Mouse (Mus musculus): ENCODE data around the gene Gjb3. TPM values are rescaled to one million over a fixed set of nuclear protein-coding genes. Genes with fewer than 3 reads are reported as not detected.

The Gjb3 gene
- total and polyA plus RNA-seq, 3 experiments: not detected

DNA sequence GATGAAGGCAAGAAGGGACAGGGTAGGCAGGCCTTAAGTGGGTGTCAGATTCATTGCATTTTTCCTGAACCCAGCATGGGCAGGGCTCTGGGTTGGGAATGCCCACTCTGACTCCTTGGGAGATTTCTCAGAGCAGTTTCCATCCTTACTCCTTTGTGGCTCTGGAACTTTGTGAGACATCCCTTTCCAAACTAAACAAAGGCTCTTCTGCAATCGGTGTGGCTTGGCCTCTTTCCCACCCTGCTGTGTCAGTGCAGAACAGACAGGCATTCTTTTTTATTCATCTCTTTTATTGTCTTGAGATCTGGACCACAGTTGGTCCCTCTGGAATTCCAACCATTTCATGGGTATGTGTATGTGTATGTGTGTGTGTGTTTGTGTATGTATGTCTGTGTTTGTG, 21.9 kb upstream of the Gjb3 start:
- Histone ChIP-seq H3K9ac (ENCODE audit: insufficient read depth, low read depth) (no peak overlapping the region), H3K27ac (ENCODE audit: insufficient read depth, low read depth) (no peak overlapping the region), H3K79me2 (replicated peaks; ENCODE audit: control insufficient read depth, extremely low read depth, insufficient read depth, poor library complexity, severe bottlenecking) (no peaks in the 10 kb centered on the region), H3K4me1 (ENCODE audit: control insufficient read depth in 1 of 2, insufficient read depth in 2 of 2) (no peaks in the 10 kb centered on the region), H3K4me2 (ENCODE audit: insufficient read depth, low read depth, poor library complexity, severe bottlenecking) (no peak overlapping the region), H3K9me3 (replicated peaks; ENCODE audit: low read length) (peaks cover 7% of the 10 kb centered on the region), H3K27me3 (replicated peaks) (no peaks in the 10 kb centered on the region), H3K36me3 (replicated peaks in 1 of 2; ENCODE audit: control insufficient read depth in 1 of 2, insufficient read depth in 1 of 2, low read length in 1 of 2) (no peaks in the 10 kb centered on the region), H3K4me3 (replicated peaks in 1 of 3; ENCODE audit: low read depth in 2 of 3, low read length in 2 of 3, poor library complexity in 1 of 3) (no peak overlapping the region)
- DNase-seq (ENCODE audit: extremely low read depth): no peak
- dilution Hi-C loops (cut with MboI; ENCODE audit: extremely low pct_ligation_motif_present, extremely low pct_unique_long_range_greater_than_20kb, low sequenced_read_pairs) (no loop called here), in situ Hi-C loops (cut with MboI; ENCODE audit: low pct_ligation_motif_present, low pct_unique_long_range_greater_than_20kb, low sequenced_read_pairs) (loop anchor here (25.0 kb wide), 1 partner anchor 1185 kb away; no protein-coding TSS in a partner anchor)
- TF ChIP-seq POLR2A (IDR thresholded peaks at IDR 0.05; ENCODE audit: low read depth, low read length) (no peak), IRF4 (IDR thresholded peaks at IDR 0.05; ENCODE audit: low read depth, low read length) (no peak), MAZ (IDR thresholded peaks at IDR 0.05; ENCODE audit: low read depth, low read length) (no peak), MAX (IDR thresholded peaks at IDR 0.05; ENCODE audit: low read length) (no peak), MAFK (IDR thresholded peaks at IDR 0.05; ENCODE audit: insufficient replicate concordance, low read length) (no peak), KAT2A (IDR thresholded peaks at IDR 0.05; ENCODE audit: insufficient replicate concordance, low read length) (no peak), NRF1 (IDR thresholded peaks at IDR 0.05; ENCODE audit: low read depth, low read length) (no peak), CTCF (conservative IDR thresholded peaks at IDR 0.05 in 1 of 2, IDR thresholded peaks at IDR 0.05 in 1 of 2; ENCODE audit: low read depth in 2 of 2, low read length in 2 of 2) (no peak), CHD1 (IDR thresholded peaks at IDR 0.05; ENCODE audit: low read depth, low read length) (no peak), ETS1 (conservative IDR thresholded peaks at IDR 0.05; ENCODE audit: low read depth, low read length) (no peak), EP300 (IDR thresholded peaks at IDR 0.05; ENCODE audit: low read length) (no peak), MXI1 (IDR thresholded peaks at IDR 0.05; ENCODE audit: low read depth, low read length) (no peak), USF1 (IDR thresholded peaks at IDR 0.05; ENCODE audit: low read depth, low read length) (no peak), HCFC1 (IDR thresholded peaks at IDR 0.05; ENCODE audit: low read depth, low read length) (no peak), MEF2A (IDR thresholded peaks at IDR 0.05; ENCODE audit: borderline replicate concordance, low read depth, low read length) (no peak), NELFE (IDR thresholded peaks at IDR 0.05; ENCODE audit: low read depth, low read length) (no peak), ZMIZ1 (IDR thresholded peaks at IDR 0.05; ENCODE audit: low read depth, low read length) (no peak)

DNA sequence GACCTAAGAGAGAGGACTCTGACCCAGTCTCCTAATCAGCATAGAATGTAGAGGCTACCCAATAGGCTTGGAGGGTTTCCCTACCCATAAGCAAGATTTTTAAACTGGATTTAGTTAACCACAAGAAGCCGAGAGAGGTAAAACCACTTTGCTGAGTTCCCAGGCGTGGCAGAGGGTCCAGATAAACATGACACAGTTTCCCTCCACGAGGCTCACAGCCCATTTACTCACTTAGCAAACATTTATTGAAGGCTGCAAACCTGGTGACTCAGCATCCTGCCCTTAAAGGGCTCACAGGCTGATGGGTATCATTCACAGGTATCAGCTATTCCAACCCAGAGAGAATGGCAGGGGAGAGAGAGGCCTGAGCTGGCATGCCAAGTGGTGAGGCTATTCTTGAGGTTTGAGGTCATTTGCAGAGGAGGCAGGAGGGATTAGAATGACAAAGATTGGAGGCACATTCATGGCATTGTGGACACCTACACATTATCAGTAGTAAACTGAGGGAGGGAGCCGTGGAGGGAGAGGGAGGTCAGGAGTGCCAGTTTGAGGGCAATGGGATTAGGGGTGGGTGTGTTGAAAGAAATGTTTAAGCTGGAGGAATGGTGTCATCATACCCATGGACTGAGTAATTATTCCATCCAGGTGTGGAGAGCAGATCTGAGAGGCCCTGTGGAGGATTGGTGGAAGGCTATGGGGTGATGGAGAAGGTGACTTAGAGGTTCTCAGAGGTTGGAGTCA, 19.1 kb upstream of the Gjb3 start:
- DNase-seq (ENCODE audit: extremely low read depth): no peak
- dilution Hi-C loops (cut with MboI; ENCODE audit: extremely low pct_ligation_motif_present, extremely low pct_unique_long_range_greater_than_20kb, low sequenced_read_pairs): no loop called here
- no peak overlapping the region for H3K4me2 ChIP-seq (ENCODE audit: insufficient read depth, low read depth, poor library complexity, severe bottlenecking)
- no peak overlapping the region for H3K4me3 ChIP-seq (replicated peaks in 1 of 3; ENCODE audit: low read depth in 2 of 3, low read length in 2 of 3, poor library complexity in 1 of 3)
- H3K36me3 ChIP-seq (replicated peaks in 1 of 2; ENCODE audit: control insufficient read depth in 1 of 2, insufficient read depth in 1 of 2, low read length in 1 of 2): no peaks in the 10 kb centered on the region
- H3K9me3 ChIP-seq (replicated peaks; ENCODE audit: low read length): peaks cover 4% of the 10 kb centered on the region
- H3K27ac ChIP-seq (ENCODE audit: insufficient read depth, low read depth): no peak overlapping the region
- in situ Hi-C loops (cut with MboI; ENCODE audit: low pct_ligation_motif_present, low pct_unique_long_range_greater_than_20kb, low sequenced_read_pairs): loop anchor here (25.0 kb wide), 1 partner anchor 1188 kb away; no protein-coding TSS in a partner anchor
- H3K4me1 ChIP-seq (ENCODE audit: control insufficient read depth in 1 of 2, insufficient read depth in 2 of 2): no peaks in the 10 kb centered on the region
- no peak overlapping the region for H3K9ac ChIP-seq (ENCODE audit: insufficient read depth, low read depth)
- H3K79me2 ChIP-seq (replicated peaks; ENCODE audit: control insufficient read depth, extremely low read depth, insufficient read depth, poor library complexity, severe bottlenecking): no peaks in the 10 kb centered on the region
- no peaks in the 10 kb centered on the region for H3K27me3 ChIP-seq (replicated peaks)
- TF ChIP-seq NELFE (IDR thresholded peaks at IDR 0.05; ENCODE audit: low read depth, low read length): no peak
- no peak for TF ChIP-seq MAFK (IDR thresholded peaks at IDR 0.05; ENCODE audit: insufficient replicate concordance, low read length)
- no peak for TF ChIP-seq TCF12 (IDR thresholded peaks at IDR 0.05; ENCODE audit: low read depth, low read length)
- TF ChIP-seq RCOR1 (conservative IDR thresholded peaks at IDR 0.05; ENCODE audit: low read depth, low read length): no peak
- no peak for TF ChIP-seq MXI1 (IDR thresholded peaks at IDR 0.05; ENCODE audit: low read depth, low read length)
- TF ChIP-seq PAX5 (IDR thresholded peaks at IDR 0.05; ENCODE audit: low read length): no peak
- no peak for TF ChIP-seq SMC3 (IDR thresholded peaks at IDR 0.05; ENCODE audit: low read depth, low read length)
- TF ChIP-seq POLR2A (IDR thresholded peaks at IDR 0.05; ENCODE audit: low read depth, low read length): no peak
- TF ChIP-seq ELF1 (IDR thresholded peaks at IDR 0.05; ENCODE audit: low read depth, low read length): no peak
- no peak for TF ChIP-seq MAZ (IDR thresholded peaks at IDR 0.05; ENCODE audit: low read depth, low read length)
- TF ChIP-seq CHD1 (IDR thresholded peaks at IDR 0.05; ENCODE audit: low read depth, low read length): no peak
- TF ChIP-seq CTCF (conservative IDR thresholded peaks at IDR 0.05 in 1 of 2, IDR thresholded peaks at IDR 0.05 in 1 of 2; ENCODE audit: low read depth in 2 of 2, low read length in 2 of 2): no peak
- TF ChIP-seq POLR2AphosphoS2 (IDR thresholded peaks at IDR 0.05; ENCODE audit: low read depth, low read length): no peak
- no peak for TF ChIP-seq SIN3A (IDR thresholded peaks at IDR 0.05; ENCODE audit: low read length)
- no peak for TF ChIP-seq EP300 (IDR thresholded peaks at IDR 0.05; ENCODE audit: low read length)
- TF ChIP-seq NRF1 (IDR thresholded peaks at IDR 0.05; ENCODE audit: low read depth, low read length): no peak
- TF ChIP-seq UBTF (IDR thresholded peaks at IDR 0.05; ENCODE audit: low read depth, low read length): no peak
- TF ChIP-seq KAT2A (IDR thresholded peaks at IDR 0.05; ENCODE audit: insufficient replicate concordance, low read length): no peak
- no peak for TF ChIP-seq CHD2 (IDR thresholded peaks at IDR 0.05; ENCODE audit: low read length)
- no peak for TF ChIP-seq E2F4 (IDR thresholded peaks at IDR 0.05; ENCODE audit: insufficient replicate concordance, low read depth, low read length)

Data from CH12.LX (cell line).